Mouse (Mus musculus) forebrain, embryonic 11.5 days (tissue): ENCODE measurements around the gene Eci1. TPM values are rescaled to one million over a fixed set of nuclear protein-coding genes. Genes with fewer than 3 reads are reported as not detected.

Experiments
- polyA plus RNA-seq: library from polyadenylated mRNA; unstranded; fragments of >200 nt; fragmentation: Nextera tagmentation; extraction: Ambion mirVana; gene quantifications from 2 replicates; pipeline ENCODE4 v1.2.1, GENCODE M21; 2014

Eci1 gene
- polyA plus RNA-seq, 1 experiment from 2014 or later: 68.7 TPM

Other genes starting within 250 kb of the Eci1 start
- gene Tbc1d24, start 221.1 kb upstream of the Eci1 start, polyA plus RNA-seq: 8.3 and 8.4 TPM in 2 replicates
- 3.8 and 4.9 TPM in 2 replicates for gene Ntn3, start 217.1 kb upstream of the Eci1 start, polyA plus RNA-seq
- 17.7 and 19.2 TPM in 2 replicates for gene Tedc2, start 205.8 kb upstream of the Eci1 start, polyA plus RNA-seq
- gene Ccnf, start 175.2 kb upstream of the Eci1 start, polyA plus RNA-seq: 117 and 120 TPM in 2 replicates
- not detected in 2 replicates for gene Abca17, start 75.6 kb upstream of the Eci1 start, polyA plus RNA-seq
- 12.9 and 14.6 TPM in 2 replicates for gene Abca3, start 74.7 kb upstream of the Eci1 start, polyA plus RNA-seq
- 441 and 443 TPM in 2 replicates for gene Rnps1, start 12.1 kb upstream of the Eci1 start, polyA plus RNA-seq
- 2.7 and 3.3 TPM in 2 replicates for gene Dnase1l2, start 16.5 kb downstream of the Eci1 start, polyA plus RNA-seq
- gene E4f1, start 43.7 kb downstream of the Eci1 start, polyA plus RNA-seq: 28.8 and 31.4 TPM in 2 replicates
- gene Pgp, start 43.8 kb downstream of the Eci1 start, polyA plus RNA-seq: 72.1 and 73.4 TPM in 2 replicates
- 0.41 and 0.44 TPM in 2 replicates for gene Bricd5, start 47.2 kb downstream of the Eci1 start, polyA plus RNA-seq
- 33.8 and 34.0 TPM in 2 replicates for gene Mlst8, start 52.4 kb downstream of the Eci1 start, polyA plus RNA-seq
- 8.0 and 9.3 TPM in 2 replicates for gene Caskin1, start 62.0 kb downstream of the Eci1 start, polyA plus RNA-seq
- 113 and 123 TPM in 2 replicates for gene Traf7, start 101.3 kb downstream of the Eci1 start, polyA plus RNA-seq
- gene Rab26, start 107.6 kb downstream of the Eci1 start, polyA plus RNA-seq: 1.8 and 2.7 TPM in 2 replicates
- gene Pkd1, start 123.2 kb downstream of the Eci1 start, polyA plus RNA-seq: 19.0 and 23.9 TPM in 2 replicates
- 77.6 and 87.4 TPM in 2 replicates for gene Tsc2, start 206.0 kb downstream of the Eci1 start, polyA plus RNA-seq
- gene Nthl1, start 206.0 kb downstream of the Eci1 start, polyA plus RNA-seq: 20.0 TPM in 2 replicates
- 26.8 and 32.3 TPM in 2 replicates for gene Slc9a3r2, start 223.7 kb downstream of the Eci1 start, polyA plus RNA-seq
- 0.32 TPM in 1 of 2 replicates, not detected in the other for gene Npw, start 231.8 kb downstream of the Eci1 start, polyA plus RNA-seq
- gene Zfp598, start 243.0 kb downstream of the Eci1 start, polyA plus RNA-seq: 37.6 and 38.4 TPM in 2 replicates